Mouse (Mus musculus): Measurements from ENCODE around the gene Olfr513. TPM values are rescaled to one million over a fixed set of nuclear protein-coding genes. Genes with fewer than 3 reads are reported as not detected.

Gene Olfr513
- polyA plus RNA-seq (2014; fragmentation: Illumina TruSeq; extraction: RNeasy Lipid Tissue Mini Kit (QIAGEN cat#74804)), result not detected

DNA sequence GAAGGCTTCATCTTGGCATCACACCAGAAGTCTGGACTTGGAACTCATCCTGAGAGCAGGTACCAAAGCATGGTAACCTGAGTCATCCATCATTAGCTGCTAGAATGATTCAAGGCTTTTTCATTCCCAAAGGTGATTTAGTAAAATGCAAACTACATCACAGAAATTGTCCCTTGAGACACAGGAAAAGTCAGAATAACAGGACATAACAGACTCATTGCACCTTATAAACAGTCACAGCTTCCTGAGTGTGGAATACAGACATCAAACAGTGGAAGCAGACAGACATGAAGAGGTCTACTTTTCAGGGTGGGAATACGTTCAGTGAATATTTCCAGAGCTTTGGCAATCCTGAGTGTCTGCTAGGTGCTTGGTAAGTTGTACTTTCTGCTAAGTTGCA lies at the start of gene Olfr513:
TSS of gene Olfr513 (plus strand) at position 301 of the 400 bp plus-strand sequence.

DNA sequence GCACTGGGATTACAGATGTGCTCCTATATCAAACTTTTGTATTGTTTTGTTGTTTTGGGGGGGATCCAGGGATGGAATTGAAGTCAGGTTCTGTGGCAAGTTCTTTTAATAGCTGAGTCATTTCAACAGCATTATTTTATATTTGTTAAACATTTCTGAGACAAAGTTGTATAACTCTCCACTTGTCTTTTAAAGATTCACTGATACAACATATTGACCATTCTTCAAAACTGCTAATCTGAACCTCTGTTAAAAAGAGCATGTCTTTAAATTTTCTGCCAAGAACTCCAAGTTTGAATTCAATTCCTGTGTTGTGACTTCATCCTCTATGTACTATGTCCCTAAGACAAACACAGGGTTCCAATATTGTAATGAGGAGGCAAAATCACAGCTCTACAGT lies 37.8 kb upstream of the Olfr513 start, which contains the start of gene Olfr512:
TSS of gene Olfr512 (plus strand) at position 301 of the 400 bp plus-strand sequence.

Other genes starting within 250 kb of the Olfr513 start
- not detected for gene Olfr502, start 225.9 kb upstream of the Olfr513 start, polyA plus RNA-seq (2014; fragmentation: Illumina TruSeq; extraction: RNeasy Lipid Tissue Mini Kit (QIAGEN cat#74804))
- not detected for gene Olfr503, start 206.4 kb upstream of the Olfr513 start, polyA plus RNA-seq (2014; fragmentation: Illumina TruSeq; extraction: RNeasy Lipid Tissue Mini Kit (QIAGEN cat#74804))
- gene Olfr504, start 185.2 kb upstream of the Olfr513 start, polyA plus RNA-seq (2014; fragmentation: Illumina TruSeq; extraction: RNeasy Lipid Tissue Mini Kit (QIAGEN cat#74804)), result not detected
- not detected for gene Olfr506, start 140.2 kb upstream of the Olfr513 start, polyA plus RNA-seq (2014; fragmentation: Illumina TruSeq; extraction: RNeasy Lipid Tissue Mini Kit (QIAGEN cat#74804))
- gene Olfr507, start 129.2 kb upstream of the Olfr513 start, polyA plus RNA-seq (2014; fragmentation: Illumina TruSeq; extraction: RNeasy Lipid Tissue Mini Kit (QIAGEN cat#74804)), result not detected
- not detected for gene Olfr508, start 121.0 kb upstream of the Olfr513 start, polyA plus RNA-seq (2014; fragmentation: Illumina TruSeq; extraction: RNeasy Lipid Tissue Mini Kit (QIAGEN cat#74804))
- not detected for gene Olfr509, start 99.1 kb upstream of the Olfr513 start, polyA plus RNA-seq (2014; fragmentation: Illumina TruSeq; extraction: RNeasy Lipid Tissue Mini Kit (QIAGEN cat#74804))
- gene Olfr510, start 84.6 kb upstream of the Olfr513 start, polyA plus RNA-seq (2014; fragmentation: Illumina TruSeq; extraction: RNeasy Lipid Tissue Mini Kit (QIAGEN cat#74804)), result not detected
- not detected for gene Olfr512, start 37.7 kb upstream of the Olfr513 start, polyA plus RNA-seq (2014; fragmentation: Illumina TruSeq; extraction: RNeasy Lipid Tissue Mini Kit (QIAGEN cat#74804))
- gene Olfr514, start 75.0 kb downstream of the Olfr513 start, polyA plus RNA-seq (2014; fragmentation: Illumina TruSeq; extraction: RNeasy Lipid Tissue Mini Kit (QIAGEN cat#74804)), result not detected
- gene Olfr516, start 99.6 kb downstream of the Olfr513 start, polyA plus RNA-seq (2014; fragmentation: Illumina TruSeq; extraction: RNeasy Lipid Tissue Mini Kit (QIAGEN cat#74804)), result not detected
- not detected for gene Olfr517, start 121.4 kb downstream of the Olfr513 start, polyA plus RNA-seq (2014; fragmentation: Illumina TruSeq; extraction: RNeasy Lipid Tissue Mini Kit (QIAGEN cat#74804))
- not detected for gene Olfr518, start 134.0 kb downstream of the Olfr513 start, polyA plus RNA-seq (2014; fragmentation: Illumina TruSeq; extraction: RNeasy Lipid Tissue Mini Kit (QIAGEN cat#74804))
- gene Olfr519, start 143.4 kb downstream of the Olfr513 start, polyA plus RNA-seq (2014; fragmentation: Illumina TruSeq; extraction: RNeasy Lipid Tissue Mini Kit (QIAGEN cat#74804)), result not detected
- gene Nlrp10, start 179.2 kb downstream of the Olfr513 start, polyA plus RNA-seq (2014; fragmentation: Illumina TruSeq; extraction: RNeasy Lipid Tissue Mini Kit (QIAGEN cat#74804)), result 14.1 TPM
- gene Eif3f, start 183.4 kb downstream of the Olfr513 start, polyA plus RNA-seq (2014; fragmentation: Illumina TruSeq; extraction: RNeasy Lipid Tissue Mini Kit (QIAGEN cat#74804)), result 67.3 TPM
- 1.1 TPM for gene Tub, start 199.4 kb downstream of the Olfr513 start, polyA plus RNA-seq (2014; fragmentation: Illumina TruSeq; extraction: RNeasy Lipid Tissue Mini Kit (QIAGEN cat#74804))